Mouse (Mus musculus) brain, adult 2 months (tissue): ENCODE measurements around the gene Ccdc157.

Experiments used
- DNase-seq: peaks from one replicate; pipeline ENCODE4 v3.0.0; 2011; ENCODE audit warnings: low read depth, low spot score

The Ccdc157 gene

DNA sequence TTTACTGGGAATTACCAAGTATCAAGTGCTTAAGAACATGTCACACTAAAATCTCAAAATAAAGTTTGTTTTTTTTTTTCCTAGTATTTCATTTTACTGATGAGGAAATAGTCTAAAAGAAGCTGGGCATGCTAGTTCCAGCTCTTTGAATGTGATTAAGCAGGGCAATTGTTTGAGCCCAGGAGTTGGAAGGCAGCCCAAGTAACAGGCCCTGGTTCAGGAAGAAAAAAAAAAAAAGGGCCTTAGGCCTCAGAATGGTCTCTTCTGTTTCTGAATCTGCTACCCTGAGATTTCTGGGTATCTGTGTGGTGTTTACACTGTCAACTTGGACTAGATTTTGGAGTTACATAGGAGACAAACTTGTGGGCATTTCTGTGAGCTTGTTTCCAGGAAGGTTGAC is 23.4 kb upstream of the Ccdc157 start:
- DNase-seq = peak; percentile 45

- peak; percentile 57 for DNase-seq
Observed at GRCm38 (mm10) chr11:4182061-4182460, 22.0 kb upstream of the Ccdc157 start.

DNA sequence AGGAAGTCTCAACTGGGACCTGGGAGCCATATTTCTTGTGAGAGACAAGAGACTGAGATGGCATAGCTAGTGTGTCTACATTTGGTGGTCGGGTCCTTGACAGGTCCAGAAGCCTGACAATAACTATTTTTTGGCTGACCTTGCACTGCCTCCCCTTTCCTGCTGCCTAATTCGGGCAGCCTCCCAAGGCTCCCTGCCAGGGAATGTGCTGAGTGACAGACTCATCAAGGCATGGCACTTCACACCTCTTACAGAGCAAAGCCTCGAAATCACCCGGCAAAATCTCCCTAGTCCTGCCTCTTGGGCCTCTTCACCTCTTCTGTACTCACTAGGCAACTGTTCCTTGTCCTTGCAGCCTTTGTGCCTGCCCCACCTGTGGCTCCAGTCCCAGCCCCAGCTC is 17.6 kb upstream of the Ccdc157 start:
- DNase-seq = no peak

DNA sequence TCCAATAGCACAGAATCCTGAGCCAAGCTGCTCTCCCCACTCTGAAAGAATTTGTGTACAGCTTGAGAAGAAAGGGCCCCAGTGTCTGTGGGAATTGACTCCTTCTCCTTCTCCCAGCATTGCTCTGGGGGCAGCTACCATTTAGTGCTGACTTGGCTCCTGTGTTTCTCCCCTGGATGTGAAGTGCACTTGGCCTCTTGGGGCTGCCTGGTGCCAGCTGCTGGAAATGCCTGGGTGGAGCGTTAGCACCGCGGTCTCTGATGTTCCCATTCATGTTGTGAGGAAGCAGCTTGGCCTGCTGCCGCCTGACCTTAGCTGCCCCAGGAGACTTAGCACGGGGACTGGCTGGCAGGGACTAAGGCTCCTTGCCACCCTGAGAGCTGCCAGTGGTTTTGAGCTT is 14.5 kb upstream of the Ccdc157 start:
- peak; percentile 69 for DNase-seq

DNA sequence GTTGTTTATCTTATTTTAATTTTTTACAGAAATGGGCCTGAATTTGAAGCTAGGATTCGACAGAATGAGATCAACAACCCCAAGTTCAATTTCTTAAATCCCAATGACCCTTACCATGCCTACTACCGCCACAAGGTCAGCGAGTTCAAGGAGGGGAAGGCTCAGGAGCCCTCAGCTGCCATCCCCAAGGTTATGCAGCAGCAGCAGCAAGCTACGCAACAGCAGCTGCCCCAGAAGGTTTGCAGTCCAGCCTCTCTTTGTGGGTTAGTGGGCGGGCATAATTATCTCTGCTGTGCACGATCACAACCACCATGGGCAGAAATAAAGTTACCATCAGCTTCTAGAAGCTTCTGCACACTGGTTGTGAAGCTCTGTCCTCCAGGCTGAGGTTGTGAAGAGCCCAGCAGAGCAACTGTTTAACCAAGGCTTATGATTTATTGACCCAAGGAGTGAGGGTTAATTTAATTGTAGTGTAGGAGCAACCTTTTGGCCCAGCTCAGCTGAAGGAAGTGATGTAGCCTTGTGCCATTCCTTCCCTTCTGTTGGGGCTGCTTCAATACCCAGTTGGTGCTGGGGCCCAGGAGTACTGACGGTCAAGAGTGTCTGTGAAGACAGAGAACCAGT is 6.5 kb upstream of the Ccdc157 start:
- DNase-seq = no peak

GRCm38 (mm10) chr11:4164701-4165100 is 4.6 kb upstream of the Ccdc157 start:
- DNase-seq = no peak

- DNase-seq = no peak
Observed at GRCm38 (mm10) chr11:4160758-4161480, 826 bp upstream of the Ccdc157 start.

- no peak for DNase-seq
Observed at GRCm38 (mm10) chr11:4158676-4159075, 1.4 kb downstream of the Ccdc157 start.

GRCm38 (mm10) chr11:4155641-4156040 is 4.5 kb downstream of the Ccdc157 start:
- DNase-seq = peak; percentile 51

DNA sequence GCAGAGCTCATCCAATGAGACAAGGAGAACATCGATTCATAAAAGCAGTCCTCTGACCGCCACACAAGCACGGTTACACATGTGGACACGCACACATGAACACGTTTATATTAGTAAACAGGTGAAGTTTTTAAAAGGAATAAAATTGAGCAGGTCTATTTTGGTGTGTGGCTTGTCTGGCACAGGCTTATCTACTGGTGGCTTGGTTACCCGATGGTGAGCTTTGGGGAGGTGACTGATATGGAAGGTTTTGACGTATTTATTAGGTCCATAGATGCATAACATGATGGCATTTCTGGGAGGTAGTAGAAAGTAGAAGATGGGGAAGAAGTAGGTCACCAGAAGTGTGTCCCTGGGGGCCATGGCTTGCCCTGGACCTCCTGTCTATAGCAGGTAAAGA is 6.4 kb downstream of the Ccdc157 start:
- DNase-seq = no peak

- DNase-seq = no peak
Observed at GRCm38 (mm10) chr11:4149886-4150285, 10.2 kb downstream of the Ccdc157 start.

- DNase-seq = no peak
Observed at GRCm38 (mm10) chr11:4148536-4149156, 11.4 kb downstream of the Ccdc157 start.

DNA sequence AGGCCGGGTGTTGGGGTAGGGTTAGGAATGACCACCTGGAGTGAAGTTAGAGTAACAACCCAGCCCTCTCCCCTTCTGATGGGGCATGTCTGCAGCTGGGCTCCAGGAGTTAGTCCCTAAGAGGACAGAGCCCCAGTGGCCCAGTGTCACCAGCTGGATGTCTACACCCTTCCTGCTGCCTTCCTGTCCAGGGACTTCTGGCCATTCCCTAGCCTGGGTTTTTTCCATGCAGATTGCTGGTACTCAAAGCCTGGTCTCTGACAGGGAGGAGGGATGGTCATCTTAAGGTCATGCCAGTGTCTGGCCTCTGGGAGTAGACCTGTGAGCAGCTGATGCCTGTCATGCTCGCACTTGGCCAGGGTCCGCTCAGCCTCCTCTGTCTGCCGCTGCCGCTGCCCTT is 12.0 kb downstream of the Ccdc157 start:
- no peak for DNase-seq

GRCm38 (mm10) chr11:4147098-4147497 is 13.0 kb downstream of the Ccdc157 start:
- DNase-seq = no peak

DNA sequence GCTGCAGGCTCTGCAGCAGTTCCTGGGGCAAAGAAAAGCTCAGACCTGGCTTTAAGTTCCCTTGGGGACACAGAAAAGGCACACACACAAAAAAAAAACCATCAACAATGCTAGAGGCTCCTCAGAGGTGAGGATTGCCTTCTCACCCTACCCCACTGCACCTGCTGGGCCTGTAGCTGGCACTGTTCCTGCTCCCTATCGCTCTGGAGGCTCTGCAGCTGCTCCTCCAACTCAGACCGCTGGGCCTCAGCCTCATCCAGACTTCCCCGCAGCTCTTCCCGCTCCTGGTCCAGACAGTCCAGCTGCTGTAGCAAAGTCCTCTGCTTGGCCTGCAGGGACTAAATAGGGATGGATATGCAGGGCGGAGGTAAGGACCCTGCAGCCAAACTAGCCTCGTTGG is 13.7 kb downstream of the Ccdc157 start:
- no peak for DNase-seq

- no peak for DNase-seq
Observed at GRCm38 (mm10) chr11:4143281-4144062, 16.6 kb downstream of the Ccdc157 start.

GRCm38 (mm10) chr11:4142352-4142751 is 17.7 kb downstream of the Ccdc157 start:
- DNase-seq = peak; percentile 36

- no peak for DNase-seq
Observed at GRCm38 (mm10) chr11:4141505-4141904, 18.6 kb downstream of the Ccdc157 start.

DNA sequence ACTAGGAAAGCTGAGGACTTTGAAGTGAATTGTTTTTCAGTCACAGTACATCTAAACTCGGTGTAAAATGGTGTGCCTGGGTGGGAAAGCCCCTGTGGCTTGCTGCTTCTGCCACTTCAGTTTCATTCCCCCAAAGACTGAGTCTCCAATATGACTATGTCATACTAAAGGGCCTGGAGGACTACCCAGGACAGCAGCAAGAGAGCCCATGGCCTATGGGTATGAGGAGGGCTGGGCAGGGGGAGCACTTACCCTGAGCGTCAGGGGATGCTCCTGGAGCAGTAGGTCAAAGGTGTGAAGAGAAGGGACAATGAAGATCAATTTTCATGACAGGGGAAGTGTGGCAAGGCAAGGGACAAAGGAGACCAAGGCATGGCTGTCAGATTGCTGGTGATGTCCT is 21.1 kb downstream of the Ccdc157 start:
- no peak for DNase-seq

- DNase-seq = peak; percentile 97
Observed at GRCm38 (mm10) chr11:4134986-4135935, 24.8 kb downstream of the Ccdc157 start, which contains the start of gene Rnf215. TSS of gene Rnf215 (plus strand) at chr11:4135202.

DNA sequence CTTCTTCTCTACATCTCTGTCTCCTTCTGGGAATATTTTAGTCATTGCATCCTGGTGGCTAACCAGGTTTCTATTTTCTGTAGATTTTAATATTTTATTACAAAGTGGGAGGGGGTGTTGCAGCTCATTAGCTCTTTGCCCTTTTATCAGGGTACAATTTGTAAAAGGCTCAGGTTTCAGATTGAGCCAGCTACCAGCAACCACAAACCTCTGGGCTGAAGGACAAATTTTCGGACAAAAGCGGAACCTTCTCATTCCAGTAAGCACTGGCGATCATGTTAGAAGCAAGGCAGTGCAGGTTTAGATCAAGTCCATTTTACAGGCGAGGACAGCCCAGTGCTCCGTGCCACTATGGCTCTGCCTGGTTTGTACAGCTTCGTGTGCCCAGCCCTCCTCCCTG is 25.7 kb downstream of the Ccdc157 start:
- DNase-seq = no peak
